Mouse (Mus musculus) lung, postnatal 0 days (tissue): ENCODE measurements around the gene Gpr141.

ENCODE experiments used
- CTCF ChIP-seq: IDR thresholded peaks from 2 replicates; pipeline ENCODE4 v1.5.1; 2016; ENCODE audit warnings: antibody characterized with exemption, mild to moderate bottlenecking
- EP300 ChIP-seq: IDR thresholded peaks from 2 replicates; pipeline ENCODE4 v1.6.1; 2016; ENCODE audit warnings: antibody characterized with exemption, mild to moderate bottlenecking, control low read depth

DNA sequence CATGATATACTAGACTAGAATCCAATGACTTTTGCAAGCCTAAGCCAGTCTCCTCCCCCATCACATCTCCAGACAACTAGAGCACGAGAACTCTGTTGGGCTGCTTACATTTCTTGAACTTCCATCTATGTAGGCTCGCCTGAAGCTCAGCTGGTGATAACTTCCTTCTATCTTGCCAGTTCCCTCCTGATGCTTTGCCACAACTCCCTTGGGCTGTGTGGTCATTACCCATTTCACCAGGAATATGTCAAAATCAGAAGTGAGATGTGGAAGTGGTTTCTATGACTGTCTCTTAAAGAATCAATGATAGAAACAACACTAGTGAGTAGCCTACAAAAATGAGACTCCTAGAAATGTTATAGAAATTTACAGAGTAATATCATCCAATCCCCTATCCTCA is 56.9 kb downstream of the Gpr141 start:
- TF ChIP-seq CTCF (no peak), EP300 (no peak)
